Mouse (Mus musculus): Measurements from ENCODE around the gene Ankrd28. TPM values are rescaled to one million over a fixed set of nuclear protein-coding genes. Genes with fewer than 3 reads are reported as not detected.
"Not testable (repeated sequence)": the region's sequence is repeated elsewhere in the genome, so short reads cannot be mapped to it uniquely, and the experiment has no call there.

Gene Ankrd28
- polyA plus RNA-seq, 1 experiment from 2014 or later, result 10.0 TPM

DNA sequence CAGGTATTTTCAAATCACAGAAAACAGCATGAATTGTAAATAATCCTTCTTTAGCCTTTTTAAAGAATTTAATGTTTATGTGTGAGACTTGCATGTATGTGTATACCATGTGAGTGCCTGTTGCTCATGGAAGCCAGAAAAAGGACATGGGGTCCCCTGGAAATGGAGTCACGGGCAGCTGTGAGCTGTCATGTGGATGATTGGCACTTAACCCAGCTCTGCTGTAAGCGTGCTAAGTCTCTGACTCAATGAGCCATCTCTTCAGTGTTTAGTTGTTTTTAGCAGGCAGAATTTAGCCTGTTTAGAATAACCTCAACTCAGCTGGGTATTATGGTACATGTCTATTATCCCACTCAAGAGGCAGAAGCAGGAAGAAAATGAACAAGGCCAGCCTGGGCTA is 43.5 kb downstream of the Ankrd28 start:
- no peaks in the 10 kb centered on the region for H3K27me3 ChIP-seq
- no peaks in the 10 kb centered on the region for H3K36me3 ChIP-seq (ENCODE audit: poor library complexity, severe bottlenecking)
- no peak for ATAC-seq
- no peak overlapping the region for H3K9ac ChIP-seq
- H3K4me3 ChIP-seq, result no peak overlapping the region
- 39% methylated on average over 2 of the region's 2 CpGs for WGBS
- peaks cover 14% of the 10 kb centered on the region for H3K4me1 ChIP-seq
- no peaks in the 10 kb centered on the region for H3K9me3 ChIP-seq (replicated peaks)
- no peak overlapping the region for H3K27ac ChIP-seq
- no peak overlapping the region for H3K4me2 ChIP-seq

DNA sequence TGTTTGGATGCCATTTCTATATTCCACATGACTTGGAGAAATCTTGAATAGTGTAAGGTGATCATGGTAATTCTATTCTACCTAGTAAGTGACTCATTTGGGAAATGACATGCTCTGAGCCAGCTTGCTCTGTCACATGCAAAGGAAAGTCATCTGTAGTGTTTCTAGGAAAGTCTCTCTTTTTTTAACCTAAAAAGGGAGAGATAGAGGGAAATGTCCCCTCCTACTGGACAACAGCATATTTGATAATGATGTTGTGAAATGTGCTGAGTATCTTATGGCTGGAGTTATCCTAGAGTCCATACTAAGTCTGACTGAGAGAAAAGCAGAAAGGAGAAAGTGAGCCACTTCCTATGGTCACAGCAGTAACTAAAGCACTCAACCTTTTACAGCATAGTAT is 44.8 kb downstream of the Ankrd28 start:
- peaks cover 27% of the 10 kb centered on the region for H3K4me1 ChIP-seq
- H3K36me3 ChIP-seq (ENCODE audit: poor library complexity, severe bottlenecking), result no peaks in the 10 kb centered on the region
- H3K4me3 ChIP-seq, result no peak overlapping the region
- H3K27me3 ChIP-seq, result no peaks in the 10 kb centered on the region
- H3K4me2 ChIP-seq, result no peak overlapping the region
- H3K27ac ChIP-seq, result no peak overlapping the region
- no peaks in the 10 kb centered on the region for H3K9me3 ChIP-seq (replicated peaks)
- H3K9ac ChIP-seq, result no peak overlapping the region
- ATAC-seq, result no peak

DNA sequence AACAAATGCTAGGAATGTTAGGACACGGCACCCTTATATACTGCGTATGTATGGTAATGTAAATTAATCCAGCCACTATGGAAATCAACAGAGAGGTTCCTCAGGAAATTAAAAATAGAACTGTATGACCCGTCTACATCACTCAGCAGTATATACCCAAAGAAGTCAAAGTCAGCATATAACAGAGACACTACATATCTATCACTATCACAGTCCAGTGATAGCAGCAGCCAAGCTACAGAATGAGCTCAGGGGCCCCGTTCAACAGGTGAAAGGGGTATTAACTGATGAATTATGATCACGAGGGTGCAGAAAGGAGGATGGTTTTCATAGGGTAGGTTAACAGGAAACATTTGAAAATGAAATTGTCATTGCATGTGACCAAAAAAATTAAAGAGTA is 45.5 kb downstream of the Ankrd28 start:
- Histone ChIP-seq H3K4me1 (peaks cover 33% of the 10 kb centered on the region), H3K9me3 (replicated peaks) (no peaks in the 10 kb centered on the region), H3K36me3 (ENCODE audit: poor library complexity, severe bottlenecking) (no peaks in the 10 kb centered on the region), H3K27me3 (no peaks in the 10 kb centered on the region), H3K4me3 (no peak overlapping the region), H3K4me2 (no peak overlapping the region), H3K9ac (no peak overlapping the region), H3K27ac (no peak overlapping the region)
- no peak for ATAC-seq
- 94% methylated on average over 5 of the region's 5 CpGs for WGBS

DNA sequence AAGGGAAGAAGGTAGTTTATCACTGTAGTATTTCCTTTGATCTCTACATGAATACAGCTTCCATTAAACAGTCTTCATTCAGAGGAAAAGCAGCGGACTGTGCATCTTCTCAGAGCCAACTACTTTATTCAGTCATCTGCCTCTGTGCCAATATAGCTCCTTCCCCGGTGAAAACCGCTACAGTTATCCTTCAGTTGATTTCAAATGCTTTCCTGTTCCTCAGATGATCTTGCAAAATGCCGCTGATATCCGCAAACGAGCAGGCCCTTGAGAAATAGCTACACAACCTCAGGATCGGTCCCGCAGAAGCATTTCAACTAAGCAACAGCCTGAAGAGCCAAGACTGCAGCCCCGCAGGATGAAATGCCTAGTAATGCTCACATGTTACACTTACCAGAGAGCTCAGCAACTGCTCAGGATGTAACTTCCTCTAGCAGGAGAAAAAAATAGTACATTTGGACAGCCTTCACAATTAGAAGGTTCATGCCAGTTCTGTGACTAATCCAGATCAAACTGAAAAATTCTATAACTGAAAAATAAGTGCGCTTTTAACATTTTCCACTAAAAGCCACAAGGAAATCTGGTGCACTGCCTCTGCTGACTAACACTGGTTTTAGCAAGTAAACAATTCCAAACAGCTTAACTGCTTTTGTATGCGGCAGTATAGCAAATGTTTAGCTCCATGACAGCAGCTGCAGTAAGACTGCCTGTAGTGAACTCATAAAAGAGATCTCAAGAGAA is 49.0 kb downstream of the Ankrd28 start:
- H3K9me3 ChIP-seq (replicated peaks), result no peaks in the 10 kb centered on the region
- WGBS, result 13% methylated on average over 11 of the region's 11 CpGs
- H3K27me3 ChIP-seq, result no peaks in the 10 kb centered on the region
- H3K4me1 ChIP-seq, result peaks cover 27% of the 10 kb centered on the region
- H3K36me3 ChIP-seq (ENCODE audit: poor library complexity, severe bottlenecking), result no peaks in the 10 kb centered on the region
- H3K27ac ChIP-seq, result peak overlapping the region; percentile 91
- H3K4me2 ChIP-seq, result peak overlapping the region; percentile 63
- peak overlapping the region; percentile 56 for H3K9ac ChIP-seq
- peak overlapping the region; percentile 31 for H3K4me3 ChIP-seq
- ATAC-seq, result peak; percentile 65

DNA sequence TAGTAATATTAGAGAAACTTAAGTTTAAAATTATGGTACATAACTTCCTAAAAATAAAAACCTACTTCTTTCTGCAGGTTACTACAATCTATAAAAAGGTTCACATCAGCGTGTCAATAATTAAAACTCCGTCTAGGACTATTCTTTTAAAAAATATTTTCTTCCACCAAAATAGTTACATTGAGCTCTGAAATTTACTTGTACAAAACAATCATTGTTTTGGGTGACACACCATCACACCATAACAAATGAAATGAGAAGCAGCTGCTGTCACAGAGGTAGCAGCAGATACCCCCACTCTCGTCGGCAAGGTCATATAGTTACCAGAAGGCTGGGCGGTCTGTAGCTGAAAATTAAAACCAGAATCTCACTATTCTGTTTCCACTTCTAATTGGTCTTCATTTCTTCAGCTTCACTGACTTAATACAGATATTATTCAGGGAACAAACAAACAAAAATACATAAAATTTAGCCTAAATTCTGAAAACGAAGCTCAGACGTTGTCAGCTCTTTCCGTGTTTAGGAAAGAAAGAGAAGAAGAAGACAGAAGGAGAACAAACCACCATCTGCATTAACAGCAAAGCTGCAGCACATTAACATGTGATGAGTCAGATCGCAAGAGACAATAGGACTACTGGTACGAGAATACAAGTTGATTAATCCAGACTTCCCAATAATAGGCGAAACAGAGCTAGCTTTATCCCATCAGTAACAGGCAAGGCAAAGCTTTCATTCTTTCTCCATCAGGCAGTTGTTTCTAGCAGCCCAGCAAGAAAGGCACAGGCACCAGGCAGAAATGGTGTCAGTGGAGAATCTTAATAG is 49.8 kb downstream of the Ankrd28 start:
- H3K36me3 ChIP-seq (ENCODE audit: poor library complexity, severe bottlenecking), result no peaks in the 10 kb centered on the region
- H3K27ac ChIP-seq, result peak overlapping the region; percentile 91
- peaks cover 27% of the 10 kb centered on the region for H3K4me1 ChIP-seq
- H3K9me3 ChIP-seq (replicated peaks), result no peaks in the 10 kb centered on the region
- ATAC-seq, result peak; percentile 78
- WGBS, result 21% methylated on average over 11 of the region's 11 CpGs
- H3K9ac ChIP-seq, result peak overlapping the region; percentile 56; the same call in 1 of the 2 replicates
- no peaks in the 10 kb centered on the region for H3K27me3 ChIP-seq
- H3K4me3 ChIP-seq, result peak overlapping the region; percentile 31
- peak overlapping the region; percentile 63 for H3K4me2 ChIP-seq

DNA sequence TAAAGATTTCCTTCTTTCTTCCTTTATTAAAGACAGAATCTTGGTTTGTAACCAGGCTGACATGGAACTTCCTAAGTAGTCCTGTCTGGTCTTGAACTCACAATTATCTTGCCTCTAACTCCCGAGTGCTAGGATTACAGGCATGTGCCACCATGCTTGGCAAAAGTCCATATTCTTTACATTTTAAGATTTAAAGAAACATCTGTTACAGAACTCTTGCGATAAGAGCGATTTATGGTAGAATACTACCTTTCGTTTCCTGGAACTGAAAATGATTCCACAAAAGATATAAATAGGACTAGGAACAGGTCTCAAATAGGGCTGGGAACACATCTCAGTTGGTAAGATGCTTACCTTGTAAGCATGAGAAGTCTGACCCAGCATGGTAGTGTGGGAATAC is 56.9 kb downstream of the Ankrd28 start:
- H3K36me3 ChIP-seq (ENCODE audit: poor library complexity, severe bottlenecking), result no peaks in the 10 kb centered on the region
- no peak for ATAC-seq
- 90% methylated on average over 4 of the region's 4 CpGs for WGBS
- no peak overlapping the region for H3K4me3 ChIP-seq
- no peak overlapping the region for H3K9ac ChIP-seq
- peaks cover 5% of the 10 kb centered on the region; the same call in 1 of the 2 replicates for H3K4me1 ChIP-seq
- H3K9me3 ChIP-seq (replicated peaks), result no peaks in the 10 kb centered on the region
- no peak overlapping the region for H3K27ac ChIP-seq
- H3K27me3 ChIP-seq, result no peaks in the 10 kb centered on the region
- no peak overlapping the region for H3K4me2 ChIP-seq

DNA sequence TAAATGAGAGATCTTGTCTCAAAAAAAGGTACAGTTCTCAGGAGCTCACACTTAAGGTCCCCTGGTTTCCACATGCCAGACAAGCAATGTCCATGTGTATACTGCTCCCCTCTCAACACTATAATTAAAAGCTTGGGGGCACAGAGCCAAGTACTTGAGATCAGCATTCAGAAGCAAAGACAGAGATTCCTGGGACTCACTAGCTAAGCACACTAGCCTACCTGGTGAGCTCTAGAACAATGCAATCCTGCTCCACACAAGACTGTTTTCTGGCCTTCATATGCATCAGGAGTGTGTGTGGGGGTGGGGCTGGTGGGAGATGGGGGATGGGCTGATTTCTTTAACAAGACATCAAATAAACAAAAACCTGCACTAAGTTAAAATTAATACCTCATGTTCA is 58.2 kb downstream of the Ankrd28 start:
- ATAC-seq, result no peak
- peaks cover 5% of the 10 kb centered on the region; the same call in 1 of the 2 replicates for H3K4me1 ChIP-seq
- no peak overlapping the region for H3K9ac ChIP-seq
- no peak overlapping the region for H3K27ac ChIP-seq
- H3K4me3 ChIP-seq, result no peak overlapping the region
- no peak overlapping the region for H3K4me2 ChIP-seq
- H3K27me3 ChIP-seq, result no peaks in the 10 kb centered on the region
- no peaks in the 10 kb centered on the region for H3K9me3 ChIP-seq (replicated peaks)
- H3K36me3 ChIP-seq (ENCODE audit: poor library complexity, severe bottlenecking), result no peaks in the 10 kb centered on the region

DNA sequence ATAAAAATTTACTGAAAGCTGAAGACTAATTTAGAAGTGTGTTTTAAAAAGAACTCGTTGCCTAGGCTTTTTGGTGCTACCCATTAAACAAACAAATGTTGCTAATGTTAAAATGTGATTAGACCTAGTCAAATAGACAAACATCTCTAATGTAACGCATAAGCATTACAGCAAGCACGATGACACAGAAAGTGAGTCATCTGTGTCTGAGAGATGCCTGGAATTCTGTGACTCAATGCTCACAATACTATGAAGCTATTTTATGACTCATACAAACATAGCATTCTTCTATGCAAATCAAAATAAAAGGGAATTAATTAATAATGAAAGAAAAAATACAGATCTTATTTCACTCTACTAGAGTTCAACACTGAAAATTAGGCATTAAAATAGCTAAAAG is 61.9 kb downstream of the Ankrd28 start:
- 80% methylated on average over 3 of the region's 3 CpGs for WGBS
- no peaks in the 10 kb centered on the region for H3K9me3 ChIP-seq (replicated peaks)
- peaks cover 5% of the 10 kb centered on the region; the same call in 1 of the 2 replicates for H3K4me1 ChIP-seq
- no peak for ATAC-seq
- H3K27ac ChIP-seq, result no peak overlapping the region
- no peak overlapping the region for H3K4me2 ChIP-seq
- H3K27me3 ChIP-seq, result no peaks in the 10 kb centered on the region
- no peak overlapping the region for H3K4me3 ChIP-seq
- peaks cover 1% of the 10 kb centered on the region; the same call in 1 of the 2 replicates for H3K36me3 ChIP-seq (ENCODE audit: poor library complexity, severe bottlenecking)
- no peak overlapping the region for H3K9ac ChIP-seq

DNA sequence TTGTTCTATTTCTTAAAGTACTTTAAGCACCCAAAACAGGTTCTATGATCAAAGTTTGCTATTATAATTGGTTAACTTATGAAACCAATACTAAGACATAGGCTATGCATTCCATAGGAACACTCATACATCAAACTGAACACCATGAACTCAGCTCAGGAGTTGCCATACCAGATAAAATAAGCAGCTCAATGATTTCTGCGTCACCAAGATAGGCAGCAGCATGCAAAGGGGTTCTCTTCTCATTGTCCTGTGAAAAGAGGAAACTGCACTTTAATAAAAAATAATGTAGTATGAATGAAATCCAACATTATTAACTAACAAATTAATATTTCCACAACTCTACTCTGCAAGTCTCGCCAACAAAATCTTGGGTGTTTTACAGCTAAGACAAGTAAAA is 66.4 kb downstream of the Ankrd28 start:
- H3K36me3 ChIP-seq (ENCODE audit: poor library complexity, severe bottlenecking), result peaks cover 24% of the 10 kb centered on the region; the same call in 1 of the 2 replicates
- no peaks in the 10 kb centered on the region for H3K9me3 ChIP-seq (replicated peaks)
- H3K4me2 ChIP-seq, result no peak overlapping the region
- no peak overlapping the region for H3K4me3 ChIP-seq
- no peaks in the 10 kb centered on the region for H3K27me3 ChIP-seq
- H3K9ac ChIP-seq, result no peak overlapping the region
- no peak for ATAC-seq
- H3K27ac ChIP-seq, result no peak overlapping the region
- H3K4me1 ChIP-seq, result no peaks in the 10 kb centered on the region
- 94% methylated on average over 2 of the region's 2 CpGs for WGBS

DNA sequence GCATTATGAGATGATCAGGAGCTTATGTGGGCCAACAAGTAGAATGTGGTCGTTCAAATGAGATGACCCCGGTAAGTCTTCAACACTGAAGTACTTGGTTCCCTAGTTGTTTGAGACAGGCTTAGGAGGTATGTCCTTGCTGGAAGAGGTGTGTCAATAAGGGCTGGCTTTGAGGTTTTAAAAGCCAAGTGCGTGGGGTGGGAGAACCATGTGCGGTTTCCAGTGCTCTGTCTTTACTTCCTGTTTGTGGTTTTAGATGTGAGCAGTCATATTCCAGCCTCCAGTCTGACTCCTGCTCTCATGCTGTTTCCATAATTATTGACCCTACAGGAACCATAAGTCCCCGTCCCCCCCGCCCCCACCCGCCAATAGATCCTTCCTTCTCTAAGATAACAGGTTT is 68.7 kb downstream of the Ankrd28 start:
- H3K27ac ChIP-seq, result no peak overlapping the region
- H3K4me1 ChIP-seq, result no peaks in the 10 kb centered on the region
- WGBS, result 93% methylated on average over 7 of the region's 7 CpGs
- no peak overlapping the region for H3K9ac ChIP-seq
- H3K4me2 ChIP-seq, result no peak overlapping the region
- ATAC-seq, result no peak
- peaks cover 24% of the 10 kb centered on the region; the same call in 1 of the 2 replicates for H3K36me3 ChIP-seq (ENCODE audit: poor library complexity, severe bottlenecking)
- no peaks in the 10 kb centered on the region for H3K27me3 ChIP-seq
- H3K9me3 ChIP-seq (replicated peaks), result no peaks in the 10 kb centered on the region
- H3K4me3 ChIP-seq, result no peak overlapping the region

DNA sequence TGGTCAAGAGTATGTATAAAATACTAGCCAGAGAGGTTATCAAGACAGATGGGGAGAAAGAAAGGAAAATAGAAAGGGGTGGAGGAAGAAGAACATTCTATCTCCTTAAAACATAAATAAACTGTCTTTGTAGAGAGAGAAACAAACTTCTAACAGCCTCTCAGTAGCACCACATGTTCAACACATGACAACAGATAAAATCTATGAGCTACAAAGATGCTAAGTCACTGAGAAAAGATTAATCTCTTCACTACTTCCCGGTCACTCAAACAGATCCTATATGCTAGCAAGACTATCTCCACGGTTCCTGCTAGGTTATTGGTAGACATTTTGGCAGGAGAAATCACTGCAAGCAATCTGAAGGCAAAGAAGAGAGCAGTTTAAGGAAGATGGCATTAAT is 71.3 kb downstream of the Ankrd28 start:
- Histone ChIP-seq H3K27ac (no peak overlapping the region), H3K36me3 (ENCODE audit: poor library complexity, severe bottlenecking) (peaks cover 32% of the 10 kb centered on the region), H3K4me1 (no peaks in the 10 kb centered on the region), H3K9ac (no peak overlapping the region), H3K4me3 (no peak overlapping the region), H3K9me3 (replicated peaks) (no peaks in the 10 kb centered on the region), H3K4me2 (no peak overlapping the region), H3K27me3 (no peaks in the 10 kb centered on the region)
- 94% methylated on average over 2 of the region's 2 CpGs for WGBS
- ATAC-seq, result no peak

DNA sequence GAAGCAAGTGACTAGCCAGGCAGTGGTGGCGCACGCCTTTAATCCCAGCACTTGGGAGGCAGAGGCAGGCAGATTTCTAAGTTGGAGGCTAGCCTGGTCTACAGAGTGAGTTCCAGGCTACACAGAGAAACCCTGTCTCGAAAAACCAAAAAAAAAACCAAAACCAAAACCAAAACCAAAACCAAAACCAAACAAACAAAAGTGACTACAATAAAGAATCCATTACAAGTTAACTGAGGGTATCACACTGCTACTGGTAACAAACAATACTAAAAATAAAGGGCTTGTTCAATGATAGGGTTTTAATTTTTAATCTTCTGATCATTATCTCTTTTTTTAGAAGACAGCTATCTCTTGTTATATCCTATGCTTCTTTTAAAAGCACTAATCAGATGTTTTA is 72.0 kb downstream of the Ankrd28 start:
- not testable (repeated sequence) for ATAC-seq; H3K27me3 ChIP-seq; H3K4me3 ChIP-seq; H3K9ac ChIP-seq; H3K27ac ChIP-seq; H3K9me3 ChIP-seq (replicated peaks); H3K4me2 ChIP-seq; H3K4me1 ChIP-seq
- 97% methylated on average over 3 of the region's 3 CpGs for WGBS
- H3K36me3 ChIP-seq (ENCODE audit: poor library complexity, severe bottlenecking), result peaks cover 33% of the 10 kb centered on the region
